In the genomic region with DNA sequence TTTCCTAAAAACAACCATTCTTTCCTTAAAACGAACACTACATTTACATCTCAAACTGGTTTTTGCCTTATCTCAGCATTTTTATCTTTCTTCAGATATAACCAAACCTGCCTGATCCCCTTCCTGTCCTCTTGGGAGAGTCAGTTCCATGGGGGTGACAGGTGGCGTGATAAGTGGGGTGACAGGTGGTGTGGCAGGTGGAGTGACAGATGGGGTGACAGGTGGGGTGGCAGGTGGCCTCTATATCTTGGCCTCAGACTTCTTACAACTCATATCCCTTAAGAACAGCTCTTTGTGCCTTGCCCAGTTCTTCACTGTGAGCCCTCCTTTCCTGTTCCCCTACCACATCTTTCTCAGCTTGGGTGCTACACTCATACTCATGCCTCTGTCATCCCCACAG, we compare ENCODE assay signal across 14 mouse cellular contexts.
A peak's percentile ranks its signal among the peaks of the same experiment; 100 is the strongest.
DNase-seq lines count a peak whose midpoint lies in the region.
"Had no signal": no experiment of that assay in that cellular context is flagged by ENCODE, and none has a peak within 500 bp of the region (broad histone marks: within the 10 kb centered on the region; RNA-seq: fewer than 3 reads in every experiment).

No protein-coding gene starts in this region.

- H3K9me3 ChIP-seq in heart, embryonic 10.5 days = no peaks in the 10 kb centered on the region
- H3K9me3 ChIP-seq: embryonic facial prominence, embryonic 12.5 days; forebrain, embryonic 15.5 days; hindbrain, embryonic 13.5 days; intestine, embryonic 15.5 days had no signal

- no peak overlapping the region for H3K4me3 ChIP-seq in heart, embryonic 10.5 days
- H3K4me3 ChIP-seq: embryonic facial prominence, embryonic 12.5 days; forebrain, embryonic 15.5 days; hindbrain, embryonic 13.5 days; intestine, embryonic 15.5 days had no signal

- intact Hi-C loops in heart, postnatal 25 days (cut with DNase I) = no loop called here

- H3K27ac ChIP-seq in heart, embryonic 10.5 days = no peak overlapping the region
- H3K27ac ChIP-seq: embryonic facial prominence, embryonic 12.5 days; forebrain, embryonic 15.5 days; hindbrain, embryonic 13.5 days; intestine, embryonic 15.5 days had no signal

- H3K36me3 ChIP-seq in heart, embryonic 10.5 days = no peaks in the 10 kb centered on the region
- H3K36me3 ChIP-seq: embryonic facial prominence, embryonic 12.5 days; forebrain, embryonic 15.5 days; hindbrain, embryonic 13.5 days; intestine, embryonic 15.5 days had no signal

- DNase-seq in heart, embryonic 10.5 days (ENCODE audit: low spot score) = peak; percentile 42
- no peak for DNase-seq in heart, postnatal 25 days (ENCODE audit: low spot score)
- peak; percentile 6 for DNase-seq in cerebellum, adult 9-11 months
- DNase-seq in cerebellum, postnatal 36 days = peak; percentile 23 to 29
- no peak for DNase-seq in urinary bladder, postnatal 10 days (ENCODE audit: low spot score)
- no peak for DNase-seq in layer of hippocampus, adult 18-20 months (ENCODE audit: low spot score in 2 of 2)
- DNase-seq: adrenal gland, postnatal 10 days; gastrocnemius, postnatal 36 days; heart, postnatal 10 days; kidney, adult 18-20 months had no signal

- WGBS in heart, embryonic 10.5 days = 79% methylated on average over 2 of the region's 2 CpGs

- no peaks in the 10 kb centered on the region for H3K27me3 ChIP-seq in heart, embryonic 10.5 days (ENCODE audit: insufficient read depth, poor library complexity, severe bottlenecking)
- H3K27me3 ChIP-seq: forebrain, embryonic 15.5 days; hindbrain, embryonic 13.5 days; intestine, embryonic 15.5 days had no signal

- H3K4me1 ChIP-seq in heart, embryonic 10.5 days = 0 out of 2 replicates have a peak, but pooled peaks cover 3% of the 10 kb centered on the region
- H3K4me1 ChIP-seq: embryonic facial prominence, embryonic 12.5 days; forebrain, embryonic 15.5 days; hindbrain, embryonic 13.5 days; intestine, embryonic 15.5 days had no signal

Comparison
In these comparisons a context has a peak if more than half of its experiments do, and no peak if none do; other contexts are left out.
1. DNase-seq: peak in heart, embryonic 10.5 days (single experiment), cerebellum, adult 9-11 months (single experiment) and cerebellum, postnatal 36 days (2 of 2); none in heart, postnatal 25 days (single experiment), urinary bladder, postnatal 10 days (single experiment) and layer of hippocampus, adult 18-20 months (0 of 2).